Mouse (Mus musculus): ENCODE measurements around the gene Cyp27a1.

Gene Cyp27a1

GRCm38 (mm10) chr1:74713099-74713858 lies at the start of gene Cyp27a1:
TSS of gene Cyp27a1 (plus strand) at chr1:74713574.
- peak; percentile 32 to 47 for DNase-seq

- DNase-seq = no peak
Measured at GRCm38 (mm10) chr1:74665153-74665552, 48.2 kb upstream of the Cyp27a1 start.

- DNase-seq = no peak
Measured at GRCm38 (mm10) chr1:74668371-74668770, 45.0 kb upstream of the Cyp27a1 start.

GRCm38 (mm10) chr1:74672731-74673130 lies 40.6 kb upstream of the Cyp27a1 start:
- no peak for DNase-seq

GRCm38 (mm10) chr1:74676863-74677262 lies 36.5 kb upstream of the Cyp27a1 start:
- no peak for DNase-seq

- DNase-seq = no peak
Measured at GRCm38 (mm10) chr1:74677843-74678242, 35.5 kb upstream of the Cyp27a1 start.

- no peak for DNase-seq
Measured at GRCm38 (mm10) chr1:74687131-74687530, 26.2 kb upstream of the Cyp27a1 start.

GRCm38 (mm10) chr1:74693891-74694583 lies 19.3 kb upstream of the Cyp27a1 start:
- DNase-seq = peak in 1 of 2 experiments; percentile 10

- no peak for DNase-seq
Measured at GRCm38 (mm10) chr1:74695836-74696235, 17.5 kb upstream of the Cyp27a1 start.

- no peak for DNase-seq
Measured at GRCm38 (mm10) chr1:74697416-74697815, 16.0 kb upstream of the Cyp27a1 start.

GRCm38 (mm10) chr1:74698353-74698752 lies 15.0 kb upstream of the Cyp27a1 start:
- DNase-seq = no peak

GRCm38 (mm10) chr1:74698791-74699190 lies 14.6 kb upstream of the Cyp27a1 start:
- no peak for DNase-seq

- no peak for DNase-seq
Measured at GRCm38 (mm10) chr1:74702142-74702553, 11.2 kb upstream of the Cyp27a1 start.

- DNase-seq = no peak
Measured at GRCm38 (mm10) chr1:74704156-74704555, 9.2 kb upstream of the Cyp27a1 start.

- DNase-seq = no peak
Measured at GRCm38 (mm10) chr1:74705016-74705415, 8.4 kb upstream of the Cyp27a1 start.

- no peak for DNase-seq
Measured at GRCm38 (mm10) chr1:74709566-74709965, 3.8 kb upstream of the Cyp27a1 start.

GRCm38 (mm10) chr1:74712046-74712445 lies 1.3 kb upstream of the Cyp27a1 start:
- no peak for DNase-seq

GRCm38 (mm10) chr1:74712461-74713098 lies 794 bp upstream of the Cyp27a1 start:
- no peak for DNase-seq

- DNase-seq = peak in 1 of 2 experiments; percentile 9
Measured at GRCm38 (mm10) chr1:74713859-74714730, 721 bp downstream of the Cyp27a1 start.

GRCm38 (mm10) chr1:74714967-74715366 lies 1.6 kb downstream of the Cyp27a1 start:
- no peak for DNase-seq

- no peak for DNase-seq
Measured at GRCm38 (mm10) chr1:74715468-74715867, 2.1 kb downstream of the Cyp27a1 start.

- DNase-seq = no peak
Measured at GRCm38 (mm10) chr1:74715886-74716285, 2.5 kb downstream of the Cyp27a1 start.

- no peak for DNase-seq
Measured at GRCm38 (mm10) chr1:74718113-74718512, 4.7 kb downstream of the Cyp27a1 start.

Measured in cerebellum, postnatal 10 days (tissue).